Mouse (Mus musculus): ENCODE results near the gene Rflna.

Gene Rflna

GRCm38 (mm10) chr5:125005871-125006652 lies 3.0 kb downstream of the Rflna start:
- no peak for DNase-seq (ENCODE audit: extremely low read depth, low read depth, low spot score)

GRCm38 (mm10) chr5:125006896-125007295 lies 3.9 kb downstream of the Rflna start:
- no peak for DNase-seq (ENCODE audit: extremely low read depth, low read depth, low spot score)

- no peak for DNase-seq (ENCODE audit: extremely low read depth, low read depth, low spot score)
Observed at GRCm38 (mm10) chr5:125011166-125011565, 8.1 kb downstream of the Rflna start.

- DNase-seq (ENCODE audit: extremely low read depth, low read depth, low spot score): no peak
Observed at GRCm38 (mm10) chr5:125011628-125012027, 8.6 kb downstream of the Rflna start.

- DNase-seq (ENCODE audit: extremely low read depth, low read depth, low spot score): no peak
Observed at GRCm38 (mm10) chr5:125014497-125014896, 11.5 kb downstream of the Rflna start.

GRCm38 (mm10) chr5:125015066-125015465 lies 12.0 kb downstream of the Rflna start:
- DNase-seq (ENCODE audit: extremely low read depth, low read depth, low spot score): no peak

- DNase-seq (ENCODE audit: extremely low read depth, low read depth, low spot score): no peak
Observed at GRCm38 (mm10) chr5:125015576-125015975, 12.6 kb downstream of the Rflna start.

- no peak for DNase-seq (ENCODE audit: extremely low read depth, low read depth, low spot score)
Observed at GRCm38 (mm10) chr5:125016421-125017242, 13.6 kb downstream of the Rflna start.

- DNase-seq (ENCODE audit: extremely low read depth, low read depth, low spot score): no peak
Observed at GRCm38 (mm10) chr5:125017332-125017731, 14.3 kb downstream of the Rflna start.

- DNase-seq (ENCODE audit: extremely low read depth, low read depth, low spot score): no peak
Observed at GRCm38 (mm10) chr5:125019099-125019498, 16.1 kb downstream of the Rflna start.

GRCm38 (mm10) chr5:125021298-125021697 lies 18.3 kb downstream of the Rflna start:
- no peak for DNase-seq (ENCODE audit: extremely low read depth, low read depth, low spot score)

- no peak for DNase-seq (ENCODE audit: extremely low read depth, low read depth, low spot score)
Observed at GRCm38 (mm10) chr5:125024002-125024401, 21.0 kb downstream of the Rflna start.

GRCm38 (mm10) chr5:125028371-125028770 lies 25.4 kb downstream of the Rflna start:
- DNase-seq (ENCODE audit: extremely low read depth, low read depth, low spot score): no peak

- no peak for DNase-seq (ENCODE audit: extremely low read depth, low read depth, low spot score)
Observed at GRCm38 (mm10) chr5:125028911-125029310, 25.9 kb downstream of the Rflna start.

GRCm38 (mm10) chr5:125036483-125036882 lies 33.5 kb downstream of the Rflna start:
- DNase-seq (ENCODE audit: extremely low read depth, low read depth, low spot score): no peak

GRCm38 (mm10) chr5:125039377-125040027 lies 36.5 kb downstream of the Rflna start:
- DNase-seq (ENCODE audit: extremely low read depth, low read depth, low spot score): no peak

- peak; percentile 93 for DNase-seq (ENCODE audit: extremely low read depth, low read depth, low spot score)
Observed at GRCm38 (mm10) chr5:125040128-125040584, 37.1 kb downstream of the Rflna start.

GRCm38 (mm10) chr5:125041578-125041977 lies 38.6 kb downstream of the Rflna start:
- DNase-seq (ENCODE audit: extremely low read depth, low read depth, low spot score): no peak

GRCm38 (mm10) chr5:125043448-125043847 lies 40.4 kb downstream of the Rflna start:
- no peak for DNase-seq (ENCODE audit: extremely low read depth, low read depth, low spot score)

- DNase-seq (ENCODE audit: extremely low read depth, low read depth, low spot score): no peak
Observed at GRCm38 (mm10) chr5:125045202-125045601, 42.2 kb downstream of the Rflna start.

- no peak for DNase-seq (ENCODE audit: extremely low read depth, low read depth, low spot score)
Observed at GRCm38 (mm10) chr5:125046436-125046835, 43.4 kb downstream of the Rflna start.

Measured in fat pad, adult 2 months (tissue).